Mouse (Mus musculus) forebrain, embryonic 16.5 days (tissue): Measurements from ENCODE around the gene Tmem220. TPM values are rescaled to one million over a fixed set of nuclear protein-coding genes. Genes with fewer than 3 reads are reported as not detected.

ENCODE experiments used
- ATAC-seq: fragments of 200-750 bp; cut with Nextera tagmentation; 2 replicates; pipeline ENCODE4 v1.8.0; 2017; ENCODE audit warnings: mild to moderate bottlenecking, moderate library complexity
- H3K27ac ChIP-seq: fragments of 300-500 bp; sonication (generic); 2 replicates; pipeline ENCODE4 v1.5.1; 2014; ENCODE audit warnings: low read length, control low read depth
- H3K27me3 ChIP-seq: fragments of 300-500 bp; sonication (generic); replicated peaks from 2 replicates; pipeline ENCODE4 v1.6.1; 2014; ENCODE audit warnings: low read length; ENCODE audit not compliant: control insufficient read depth, insufficient read depth
- H3K36me3 ChIP-seq: fragments of 300-500 bp; sonication (generic); 2 replicates; pipeline ENCODE4 v1.6.1; 2014; ENCODE audit not compliant: control insufficient read depth, insufficient read depth
- H3K4me1 ChIP-seq: fragments of 300-500 bp; sonication (generic); replicated peaks from 2 replicates; pipeline ENCODE4 v1.6.1; 2014; ENCODE audit warnings: low read length; ENCODE audit not compliant: control insufficient read depth, insufficient read depth
- H3K4me2 ChIP-seq: fragments of 300-500 bp; sonication (generic); 2 replicates; pipeline ENCODE4 v1.6.1; 2014; ENCODE audit warnings: mild to moderate bottlenecking, low read length, control low read depth
- H3K4me3 ChIP-seq: fragments of 300-500 bp; sonication (generic); replicated peaks from 2 replicates; pipeline ENCODE4 v1.5.1; 2014; ENCODE audit warnings: mild to moderate bottlenecking, low read length, control low read depth
- H3K9ac ChIP-seq: fragments of 300-500 bp; sonication (generic); replicated peaks from 2 replicates; pipeline ENCODE4 v1.6.1; 2014; ENCODE audit warnings: low read depth, low read length, control low read depth
- H3K9me3 ChIP-seq: fragments of 300-500 bp; sonication (generic); 2 replicates; pipeline ENCODE4 v1.6.1; 2016; ENCODE audit warnings: low read length; ENCODE audit not compliant: control insufficient read depth
- WGBS: fragments of 180-500 bp; shearing (Covaris S2); extraction: QIAGEN DNeasy Blood & Tissue Kit; methylation state at CpG from one replicate; pipeline ENCODE4 v1.1.7; 2014; 5-methylcytosine and 5-hydroxymethylcytosine counted together
- polyA plus RNA-seq: library from polyadenylated mRNA; unstranded; fragments of >200 nt; fragmentation: Nextera tagmentation; extraction: Ambion mirVana; gene quantifications from 2 replicates; pipeline ENCODE4 v1.2.1, GENCODE M21; 2015

Tmem220 gene
- polyA plus RNA-seq, 1 experiment from 2014 or later: 0.43 TPM

DNA sequence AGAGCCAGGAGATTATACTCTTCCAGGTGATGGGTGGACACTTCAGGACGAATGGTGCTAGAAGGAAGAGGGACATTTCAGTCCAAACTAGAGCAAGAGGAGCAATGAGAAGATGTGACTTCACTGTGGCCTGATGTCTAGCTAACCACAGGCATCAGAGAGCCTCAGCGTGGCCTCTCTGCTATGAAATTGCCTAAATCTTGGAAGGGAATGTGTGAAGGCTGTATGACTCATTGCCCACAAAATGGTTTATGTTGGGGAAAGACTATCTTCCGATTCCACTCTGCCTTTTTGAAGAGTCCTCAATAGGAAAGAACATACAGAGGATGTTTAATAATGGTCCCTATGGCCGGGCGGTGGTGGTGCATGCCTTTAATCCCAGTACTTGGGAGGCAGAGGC is 51.8 kb downstream of the Tmem220 start:
- H3K9ac ChIP-seq: no peak overlapping the region
- no peaks in the 10 kb centered on the region for H3K9me3 ChIP-seq
- no peaks in the 10 kb centered on the region for H3K27me3 ChIP-seq
- ATAC-seq: no peak
- no peak overlapping the region for H3K27ac ChIP-seq
- H3K36me3 ChIP-seq: no peaks in the 10 kb centered on the region
- H3K4me3 ChIP-seq: no peak overlapping the region
- 90% methylated on average over 5 of the region's 5 CpGs for WGBS
- H3K4me1 ChIP-seq: no peaks in the 10 kb centered on the region
- no peak overlapping the region for H3K4me2 ChIP-seq

DNA sequence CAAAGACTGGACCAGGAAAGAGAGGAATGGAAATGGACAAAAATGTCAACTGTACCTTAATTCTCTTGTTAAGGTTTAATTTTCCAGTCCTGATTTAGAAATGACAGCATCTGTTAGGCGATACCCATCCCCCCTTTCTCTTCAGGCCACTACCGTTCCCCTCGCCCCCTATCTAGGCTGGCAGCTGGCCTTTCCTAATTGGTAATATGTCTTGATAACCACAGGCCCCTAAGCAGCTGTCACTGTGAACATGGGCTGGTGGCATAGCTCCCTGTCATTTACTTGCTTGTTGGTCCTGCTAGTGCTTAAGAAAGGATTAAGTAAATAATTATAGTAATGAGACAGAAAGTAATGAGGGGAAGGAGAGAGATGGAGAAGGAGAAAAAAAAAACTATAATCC is 52.5 kb downstream of the Tmem220 start:
- 39% methylated on average over 3 of the region's 3 CpGs for WGBS
- no peaks in the 10 kb centered on the region for H3K27me3 ChIP-seq
- no peaks in the 10 kb centered on the region for H3K36me3 ChIP-seq
- no peaks in the 10 kb centered on the region for H3K9me3 ChIP-seq
- no peak for ATAC-seq
- H3K4me2 ChIP-seq: no peak overlapping the region
- no peak overlapping the region for H3K9ac ChIP-seq
- no peak overlapping the region for H3K4me3 ChIP-seq
- no peaks in the 10 kb centered on the region for H3K4me1 ChIP-seq
- H3K27ac ChIP-seq: no peak overlapping the region

DNA sequence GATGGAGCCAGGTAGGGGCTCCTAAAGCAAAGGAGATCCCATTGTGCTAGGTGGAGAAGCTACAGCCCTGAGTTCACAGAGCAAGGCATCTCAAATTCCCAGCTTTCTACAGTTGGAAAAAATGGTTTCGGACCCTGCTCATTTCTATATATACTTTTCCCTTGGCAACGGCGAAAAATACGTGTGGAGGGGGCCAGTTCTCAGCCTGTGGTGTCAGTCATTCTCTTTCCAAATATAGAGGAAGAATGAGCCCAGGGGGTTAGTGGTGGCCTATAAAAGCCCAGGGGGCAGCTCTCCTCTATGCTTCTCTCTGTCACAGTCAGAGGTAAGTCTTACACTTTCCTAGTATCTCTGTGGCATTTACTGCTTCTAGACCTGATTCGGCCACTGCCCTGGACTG is 53.0 kb downstream of the Tmem220 start, which contains the start of gene Myh3:
TSS of gene Myh3 (plus strand) at position 301 of the 400 bp plus-strand sequence.
- no peaks in the 10 kb centered on the region for H3K27me3 ChIP-seq
- WGBS: 84% methylated on average over 5 of the region's 5 CpGs
- no peaks in the 10 kb centered on the region for H3K36me3 ChIP-seq
- H3K9me3 ChIP-seq: no peaks in the 10 kb centered on the region
- no peak within 1 kb of the TSS for H3K4me3 ChIP-seq
- H3K9ac ChIP-seq: no peak within 1 kb of the TSS
- no peak for ATAC-seq
- no peak within 1 kb of the TSS for H3K27ac ChIP-seq
- H3K4me2 ChIP-seq: no peak within 1 kb of the TSS
- H3K4me1 ChIP-seq: no peaks in the 10 kb centered on the region

DNA sequence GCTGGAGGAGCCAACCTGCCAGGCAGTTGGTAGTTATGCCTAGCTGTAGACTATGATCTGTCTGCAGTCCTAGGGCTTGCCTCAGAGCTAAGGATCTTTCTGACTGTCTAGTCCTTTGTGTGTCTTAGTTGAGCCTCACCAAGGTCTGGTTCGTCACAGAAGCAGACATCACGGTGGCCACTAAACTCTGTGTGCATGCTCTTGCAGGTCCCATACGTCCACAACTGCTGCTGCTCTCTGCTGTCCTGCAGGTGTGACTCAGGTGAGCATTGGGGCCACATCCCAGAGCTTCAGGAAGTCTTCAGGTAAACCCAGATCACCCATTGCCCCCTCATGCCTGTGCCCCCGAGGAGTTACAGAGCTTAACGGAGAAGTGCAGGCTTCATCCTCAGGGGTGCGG is 53.9 kb downstream of the Tmem220 start:
- Histone ChIP-seq H3K4me3 (no peak overlapping the region), H3K9ac (no peak overlapping the region), H3K4me1 (no peaks in the 10 kb centered on the region), H3K36me3 (no peaks in the 10 kb centered on the region), H3K9me3 (no peaks in the 10 kb centered on the region), H3K4me2 (no peak overlapping the region), H3K27ac (no peak overlapping the region), H3K27me3 (no peaks in the 10 kb centered on the region)
- ATAC-seq: no peak
- 94% methylated on average over 6 of the region's 6 CpGs for WGBS

DNA sequence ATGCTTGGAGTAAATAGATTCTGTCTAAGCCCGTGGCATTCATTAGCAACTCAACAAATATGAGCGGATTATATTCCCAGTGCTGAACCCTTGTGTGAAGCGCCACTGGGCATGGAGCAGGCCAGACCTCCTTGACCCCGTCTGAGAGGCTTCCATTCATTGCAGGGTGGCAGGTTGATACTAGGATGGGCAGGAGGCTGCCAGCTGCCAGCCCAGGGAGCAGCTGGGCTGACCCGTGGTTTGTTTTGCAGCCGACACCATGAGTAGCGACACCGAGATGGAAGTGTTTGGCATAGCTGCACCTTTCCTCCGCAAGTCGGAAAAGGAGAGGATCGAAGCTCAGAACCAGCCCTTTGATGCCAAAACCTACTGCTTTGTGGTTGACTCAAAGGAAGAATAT is 54.8 kb downstream of the Tmem220 start:
- H3K36me3 ChIP-seq: no peaks in the 10 kb centered on the region
- no peaks in the 10 kb centered on the region for H3K9me3 ChIP-seq
- H3K4me3 ChIP-seq: no peak overlapping the region
- H3K27ac ChIP-seq: no peak overlapping the region
- H3K27me3 ChIP-seq: 0 out of 2 replicates have a peak, but pooled peaks cover 7% of the 10 kb centered on the region
- no peak for ATAC-seq
- H3K4me1 ChIP-seq: no peaks in the 10 kb centered on the region
- no peak overlapping the region for H3K9ac ChIP-seq
- 56% methylated on average over 11 of the region's 11 CpGs for WGBS
- H3K4me2 ChIP-seq: no peak overlapping the region

DNA sequence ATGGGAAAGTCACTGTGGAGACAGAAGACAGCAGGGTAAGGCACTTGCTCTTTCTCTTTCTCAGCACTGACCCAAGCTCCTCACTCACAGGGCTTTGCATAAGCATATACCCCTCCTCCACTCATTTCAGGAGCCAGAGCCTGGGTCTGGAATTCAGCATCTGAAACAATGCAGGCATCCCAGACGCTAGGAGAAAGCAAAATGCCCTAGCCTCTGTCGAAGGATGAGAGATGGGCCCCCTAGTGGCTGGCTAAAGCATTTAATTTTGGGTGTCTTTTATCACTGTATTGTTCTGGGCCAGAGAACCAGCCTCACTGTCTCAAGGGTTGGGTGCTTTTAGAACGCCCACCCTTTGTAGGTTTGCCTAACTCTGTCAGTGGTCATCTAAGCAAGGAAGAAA is 55.2 kb downstream of the Tmem220 start:
- no peak overlapping the region for H3K27ac ChIP-seq
- H3K4me1 ChIP-seq: no peaks in the 10 kb centered on the region
- 2% methylated on average over 3 of the region's 3 CpGs for WGBS
- H3K9me3 ChIP-seq: no peaks in the 10 kb centered on the region
- no peak overlapping the region for H3K4me2 ChIP-seq
- no peak overlapping the region for H3K4me3 ChIP-seq
- peaks cover 11% of the 10 kb centered on the region; the same call in 1 of the 2 replicates for H3K27me3 ChIP-seq
- no peak overlapping the region for H3K9ac ChIP-seq
- peak; percentile 71 for ATAC-seq
- no peaks in the 10 kb centered on the region for H3K36me3 ChIP-seq

DNA sequence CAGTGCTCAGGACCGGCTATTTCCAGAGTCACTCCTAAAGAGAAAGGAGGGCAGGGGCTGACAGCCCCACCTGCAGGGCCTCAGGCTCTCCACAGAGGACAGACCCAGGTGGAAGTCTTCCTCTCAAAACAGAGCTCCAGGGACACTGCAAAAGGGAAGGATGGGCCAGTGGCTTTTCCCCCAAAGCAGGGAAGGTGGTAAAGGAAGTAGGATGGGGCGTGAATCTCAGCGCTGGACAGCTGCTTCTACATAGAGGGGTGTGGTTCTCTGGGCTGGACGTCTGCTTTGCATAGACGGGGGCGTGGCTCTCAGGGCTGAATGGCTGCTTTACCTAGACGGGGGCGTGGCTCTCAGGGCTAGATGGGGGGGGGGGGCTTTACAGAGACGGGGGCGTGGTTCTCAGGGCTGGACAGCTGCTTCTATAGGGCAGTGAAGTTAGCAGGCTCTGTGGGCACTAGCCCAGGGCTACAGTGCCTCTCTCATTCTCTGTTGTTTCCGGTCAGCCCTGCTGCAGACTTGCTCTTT is 56.2 kb downstream of the Tmem220 start:
- no peaks in the 10 kb centered on the region for H3K36me3 ChIP-seq
- H3K9me3 ChIP-seq: no peaks in the 10 kb centered on the region
- no peak overlapping the region for H3K4me2 ChIP-seq
- H3K9ac ChIP-seq: no peak overlapping the region
- H3K27ac ChIP-seq: no peak overlapping the region
- 3% methylated on average over 11 of the region's 11 CpGs for WGBS
- H3K4me1 ChIP-seq: no peaks in the 10 kb centered on the region
- peaks cover 11% of the 10 kb centered on the region; the same call in 1 of the 2 replicates for H3K27me3 ChIP-seq
- ATAC-seq: no peak
- no peak overlapping the region for H3K4me3 ChIP-seq

DNA sequence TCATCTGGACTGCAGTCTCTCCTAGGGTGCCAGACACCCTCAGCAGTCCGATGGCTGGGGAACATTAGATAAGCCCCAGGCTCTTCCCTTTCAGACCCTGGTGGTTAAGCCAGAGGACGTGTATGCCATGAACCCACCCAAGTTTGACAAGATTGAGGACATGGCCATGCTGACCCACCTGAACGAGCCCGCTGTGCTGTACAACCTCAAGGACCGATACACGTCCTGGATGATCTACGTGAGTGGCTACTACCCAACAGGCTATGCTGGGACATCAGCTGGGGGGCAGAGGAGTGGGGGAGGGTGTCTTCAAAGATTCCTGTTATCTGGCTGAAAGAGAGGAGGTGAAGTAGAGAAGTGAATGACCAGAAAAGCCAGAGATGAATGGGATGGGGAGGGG is 57.2 kb downstream of the Tmem220 start:
- Histone ChIP-seq H3K27ac (no peak overlapping the region), H3K36me3 (no peaks in the 10 kb centered on the region), H3K9ac (no peak overlapping the region), H3K4me2 (no peak overlapping the region), H3K4me3 (no peak overlapping the region), H3K9me3 (no peaks in the 10 kb centered on the region), H3K27me3 (peaks cover 11% of the 10 kb centered on the region; the same call in 1 of the 2 replicates), H3K4me1 (no peaks in the 10 kb centered on the region)
- ATAC-seq: no peak
- 88% methylated on average over 7 of the region's 7 CpGs for WGBS

DNA sequence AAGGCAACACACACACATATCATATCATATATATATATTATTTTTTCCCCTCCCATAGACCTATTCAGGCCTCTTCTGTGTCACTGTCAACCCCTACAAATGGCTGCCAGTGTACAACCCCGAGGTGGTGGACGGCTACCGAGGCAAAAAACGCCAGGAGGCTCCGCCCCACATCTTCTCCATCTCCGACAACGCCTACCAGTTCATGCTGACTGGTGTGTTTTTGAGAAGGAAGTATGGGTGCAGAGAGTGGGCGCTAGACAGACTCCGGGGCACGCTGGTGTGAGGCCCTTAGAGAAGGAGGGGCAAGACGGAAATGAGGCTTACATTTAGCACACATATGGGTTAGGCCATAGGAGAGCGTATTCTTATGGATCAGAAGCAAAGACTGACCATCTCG is 57.8 kb downstream of the Tmem220 start:
- no peaks in the 10 kb centered on the region for H3K9me3 ChIP-seq
- peaks cover 11% of the 10 kb centered on the region; the same call in 1 of the 2 replicates for H3K27me3 ChIP-seq
- H3K4me2 ChIP-seq: no peak overlapping the region
- H3K36me3 ChIP-seq: no peaks in the 10 kb centered on the region
- no peaks in the 10 kb centered on the region for H3K4me1 ChIP-seq
- no peak overlapping the region for H3K27ac ChIP-seq
- no peak overlapping the region for H3K4me3 ChIP-seq
- ATAC-seq: no peak
- WGBS: 88% methylated on average over 13 of the region's 13 CpGs
- H3K9ac ChIP-seq: no peak overlapping the region

DNA sequence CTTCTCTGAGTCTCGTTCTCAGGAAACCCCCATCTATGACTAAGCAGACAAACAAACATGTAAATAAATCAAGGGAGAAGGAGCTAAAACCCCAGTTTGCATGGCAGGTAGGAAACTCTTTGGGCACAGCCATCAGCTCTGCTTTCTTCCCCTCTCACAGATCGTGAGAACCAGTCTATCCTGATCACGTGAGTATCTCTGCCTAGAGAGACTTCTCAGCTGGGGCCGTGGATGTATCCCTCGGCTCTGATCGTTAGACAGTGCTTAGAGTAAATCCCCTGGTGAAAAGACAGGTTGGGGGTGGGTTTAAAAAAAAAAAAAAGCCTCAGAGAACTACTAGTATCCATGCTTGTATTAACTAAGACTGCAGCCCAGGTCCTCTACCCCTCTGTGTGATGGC is 58.3 kb downstream of the Tmem220 start:
- no peak overlapping the region for H3K27ac ChIP-seq
- H3K4me2 ChIP-seq: no peak overlapping the region
- no peak for ATAC-seq
- WGBS: 57% methylated on average over 6 of the region's 6 CpGs
- no peak overlapping the region for H3K9ac ChIP-seq
- peaks cover 11% of the 10 kb centered on the region; the same call in 1 of the 2 replicates for H3K27me3 ChIP-seq
- H3K4me1 ChIP-seq: no peaks in the 10 kb centered on the region
- H3K9me3 ChIP-seq: no peaks in the 10 kb centered on the region
- no peaks in the 10 kb centered on the region for H3K36me3 ChIP-seq
- no peak overlapping the region for H3K4me3 ChIP-seq
